Mouse (Mus musculus): ENCODE measurements at regions not wholly inside any gene's neighbourhood (a gene's known extent, or its start where the extent isn't known, plus 50 kb on each side); places are given as distances from the start of the nearest gene placed in this dataset.

- TF ChIP-seq CTCF (IDR thresholded peaks at IDR 0.05; ENCODE audit: borderline replicate concordance, insufficient read depth, low read depth, low read length) (no peak), POLR2A (IDR thresholded peaks at IDR 0.05; ENCODE audit: borderline replicate concordance, insufficient read depth, low read length) (no peak)
Measured at GRCm38 (mm10) chr11:114482070-114482469, 186.3 kb upstream of the Rpl38 start.

All from cerebellum, adult 2 months (tissue).